Mouse (Mus musculus) left cerebral cortex, adult 6 months (tissue): Measurements from ENCODE around the gene Naxe. TPM values are rescaled to one million over a fixed set of nuclear protein-coding genes. Genes with fewer than 3 reads are reported as not detected.

Experiments
- long read RNA-seq, 2 experiments: library from polyadenylated mRNA; unstranded; transcript quantifications; one replicate each; pipeline ENCODE4 v2.0.0; 2019 to 2020
- polyA plus RNA-seq: library from polyadenylated mRNA; unstranded; fragments of <200 nt; fragmentation: Nextera tagmentation; gene quantifications from 2 replicates; pipeline ENCODE4 v1.2.3, GENCODE M21; 2021

Naxe gene
- polyA plus RNA-seq = 203 and 228 TPM in 2 replicates
- long read RNA-seq, experiment 1, transcript Naxe-201 (6 exons, 908 nt) = major isoform, 108 of 189 reads
- long read RNA-seq, experiment 1, partial matches to known transcripts = 46 of 189 reads
- long read RNA-seq, experiment 1, other reads (novel, unspliced or antisense) = 35 of 189 reads
- long read RNA-seq, experiment 2, transcript Naxe-201 (6 exons, 908 nt) = major isoform, 157 of 196 reads
- long read RNA-seq, experiment 2, partial matches to known transcripts = 28 of 196 reads
- long read RNA-seq, experiment 2, other reads (novel, unspliced or antisense) = 11 of 196 reads

GRCm38 (mm10) chr3:88057902-88058696 lies at the start of gene Naxe:
TSS of gene Naxe (minus strand) at chr3:88058495.

GRCm38 (mm10) chr3:88081345-88082223 lies 23.3 kb upstream of the Naxe start, which contains the start of gene Iqgap3:
TSS of gene Iqgap3 (plus strand) at chr3:88081971.

GRCm38 (mm10) chr3:88078204-88078603 lies 19.9 kb upstream of the Naxe start, which contains the start of gene Ttc24:
TSS of gene Ttc24 (minus strand) at chr3:88078304.

GRCm38 (mm10) chr3:88042661-88043421 lies 15.5 kb downstream of the Naxe start, which contains the start of gene Gpatch4:
TSS of gene Gpatch4 (plus strand) at chr3:88043108.

GRCm38 (mm10) chr3:88027434-88028186 lies 30.7 kb downstream of the Naxe start, which contains the start of gene Hapln2:
TSS of gene Hapln2 (minus strand) at chr3:88027583.

Other genes with a start within 250 kb of the Naxe start
- gene Pear1, start 234.2 kb downstream of the Naxe start, polyA plus RNA-seq = 2.9 and 3.4 TPM in 2 replicates
- gene Sh2d2a, start 211.7 kb downstream of the Naxe start, polyA plus RNA-seq = not detected in 2 replicates
- gene Prcc, start 172.9 kb downstream of the Naxe start, polyA plus RNA-seq = 4.0 and 5.3 TPM in 2 replicates
- gene Hdgf, start 152.2 kb downstream of the Naxe start, polyA plus RNA-seq = 78.2 and 136 TPM in 2 replicates
- gene Mrpl24, start 139.0 kb downstream of the Naxe start, polyA plus RNA-seq = 66.0 and 75.7 TPM in 2 replicates
- gene Isg20l2, start 128.2 kb downstream of the Naxe start, polyA plus RNA-seq = 3.2 and 5.5 TPM in 2 replicates
- gene Rrnad1, start 127.8 kb downstream of the Naxe start, polyA plus RNA-seq = 8.7 and 9.4 TPM in 2 replicates
- gene Crabp2, start 109.8 kb downstream of the Naxe start, polyA plus RNA-seq = 12.9 and 20.4 TPM in 2 replicates
- gene Nes, start 87.4 kb downstream of the Naxe start, polyA plus RNA-seq = 0.83 and 1.5 TPM in 2 replicates
- 169 and 175 TPM in 2 replicates for gene Bcan, start 58.3 kb downstream of the Naxe start, polyA plus RNA-seq
- gene Hapln2, start 30.9 kb downstream of the Naxe start, polyA plus RNA-seq = 14.7 and 18.6 TPM in 2 replicates
- gene Gpatch4, start 15.4 kb downstream of the Naxe start, polyA plus RNA-seq = 17.8 and 18.1 TPM in 2 replicates
- gene Ttc24, start 19.8 kb upstream of the Naxe start, polyA plus RNA-seq = not detected in 2 replicates
- gene Iqgap3, start 23.5 kb upstream of the Naxe start, polyA plus RNA-seq = 0.18 and 0.29 TPM in 2 replicates
- 21.3 and 112 TPM in 2 replicates for gene Mef2d, start 83.9 kb upstream of the Naxe start, polyA plus RNA-seq
- not detected in 2 replicates for gene Rhbg, start 196.2 kb upstream of the Naxe start, polyA plus RNA-seq
- gene Gm38392, start 228.7 kb upstream of the Naxe start, polyA plus RNA-seq = not detected in 2 replicates
- gene Tsacc, start 238.5 kb upstream of the Naxe start, polyA plus RNA-seq = 4.4 and 5.3 TPM in 2 replicates
- 165 and 195 TPM in 2 replicates for gene Cct3, start 238.6 kb upstream of the Naxe start, polyA plus RNA-seq